Mouse (Mus musculus): ENCODE data around the gene Ccdc63. TPM values are rescaled to one million over a fixed set of nuclear protein-coding genes. Genes with fewer than 3 reads are reported as not detected.
A peak's percentile ranks its signal among the peaks of the same experiment; 100 is the strongest.

Ccdc63 gene
- polyA plus RNA-seq, 1 experiment from 2014 or later: 0.04 TPM

DNA sequence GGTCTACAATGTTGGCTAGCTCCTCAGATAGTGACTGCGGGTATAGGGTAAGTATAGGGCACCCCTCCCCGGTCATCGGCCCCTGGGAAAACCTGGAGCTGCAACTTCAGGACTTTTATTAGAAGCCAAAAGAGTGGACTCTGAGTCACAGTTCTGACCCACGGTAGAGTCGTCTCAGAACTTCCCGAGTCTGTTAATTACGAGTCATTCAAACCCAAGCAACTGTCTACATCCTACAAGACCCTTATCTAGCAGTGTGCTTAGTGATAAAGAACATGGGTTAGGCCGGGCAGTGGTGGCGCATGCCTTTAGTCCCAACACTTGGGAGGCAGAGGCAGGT lies 7.6 kb downstream of the Ccdc63 start:
- no peaks in the 10 kb centered on the region for H3K27me3 ChIP-seq (ENCODE audit: control insufficient read depth, insufficient read depth, low read depth, low read length)
- no peak overlapping the region for H3K9ac ChIP-seq (ENCODE audit: low read length)
- no peaks in the 10 kb centered on the region for H3K9me3 ChIP-seq (ENCODE audit: control insufficient read depth, low read length)
- H3K36me3 ChIP-seq (ENCODE audit: control insufficient read depth, insufficient read depth, low read length): no peaks in the 10 kb centered on the region
- H3K27ac ChIP-seq (ENCODE audit: low read length): no peak overlapping the region
- WGBS: 77% methylated on average over 9 of the region's 9 CpGs
- no peak overlapping the region for H3K4me2 ChIP-seq (ENCODE audit: low read depth, low read length)
- H3K4me3 ChIP-seq (ENCODE audit: low read length): no peak overlapping the region
- no peak for ATAC-seq (ENCODE audit: low read depth)
- H3K4me1 ChIP-seq (replicated peaks; ENCODE audit: control insufficient read depth, insufficient read depth, low read length): peaks cover 13% of the 10 kb centered on the region

GRCm38 (mm10) chr5:122132167-122133049 lies 8.2 kb downstream of the Ccdc63 start:
- peak overlapping the region; percentile 61 for H3K9ac ChIP-seq (ENCODE audit: low read length)
- 17% methylated on average over 26 of the region's 26 CpGs for WGBS
- ATAC-seq (ENCODE audit: low read depth): no peak
- peak overlapping the region; percentile 51 for H3K4me3 ChIP-seq (ENCODE audit: low read length)
- no peaks in the 10 kb centered on the region for H3K36me3 ChIP-seq (ENCODE audit: control insufficient read depth, insufficient read depth, low read length)
- H3K27ac ChIP-seq (ENCODE audit: low read length): no peak overlapping the region
- H3K4me2 ChIP-seq (ENCODE audit: low read depth, low read length): peak overlapping the region; percentile 96
- H3K27me3 ChIP-seq (ENCODE audit: control insufficient read depth, insufficient read depth, low read depth, low read length): no peaks in the 10 kb centered on the region
- peaks cover 13% of the 10 kb centered on the region for H3K4me1 ChIP-seq (replicated peaks; ENCODE audit: control insufficient read depth, insufficient read depth, low read length)
- no peaks in the 10 kb centered on the region for H3K9me3 ChIP-seq (ENCODE audit: control insufficient read depth, low read length)

GRCm38 (mm10) chr5:122131076-122132051 lies 9.3 kb downstream of the Ccdc63 start:
- peaks cover 8% of the 10 kb centered on the region for H3K4me1 ChIP-seq (replicated peaks; ENCODE audit: control insufficient read depth, insufficient read depth, low read length)
- no peaks in the 10 kb centered on the region for H3K36me3 ChIP-seq (ENCODE audit: control insufficient read depth, insufficient read depth, low read length)
- H3K27me3 ChIP-seq (ENCODE audit: control insufficient read depth, insufficient read depth, low read depth, low read length): no peaks in the 10 kb centered on the region
- H3K9me3 ChIP-seq (ENCODE audit: control insufficient read depth, low read length): no peaks in the 10 kb centered on the region
- ATAC-seq (ENCODE audit: low read depth): peak; percentile 81
- H3K9ac ChIP-seq (ENCODE audit: low read length): peak overlapping the region; percentile 61
- H3K4me3 ChIP-seq (ENCODE audit: low read length): peak overlapping the region; percentile 51
- H3K4me2 ChIP-seq (ENCODE audit: low read depth, low read length): peak overlapping the region; percentile 96
- H3K27ac ChIP-seq (ENCODE audit: low read length): no peak overlapping the region
- 8% methylated on average over 34 of the region's 34 CpGs for WGBS

GRCm38 (mm10) chr5:122130341-122130998 lies 10.2 kb downstream of the Ccdc63 start:
- 76% methylated on average over 11 of the region's 11 CpGs for WGBS
- Histone ChIP-seq H3K4me2 (ENCODE audit: low read depth, low read length) (no peak overlapping the region), H3K4me1 (replicated peaks; ENCODE audit: control insufficient read depth, insufficient read depth, low read length) (peaks cover 8% of the 10 kb centered on the region), H3K27me3 (ENCODE audit: control insufficient read depth, insufficient read depth, low read depth, low read length) (no peaks in the 10 kb centered on the region), H3K36me3 (ENCODE audit: control insufficient read depth, insufficient read depth, low read length) (no peaks in the 10 kb centered on the region), H3K4me3 (ENCODE audit: low read length) (no peak overlapping the region), H3K9ac (ENCODE audit: low read length) (no peak overlapping the region), H3K9me3 (ENCODE audit: control insufficient read depth, low read length) (no peaks in the 10 kb centered on the region), H3K27ac (ENCODE audit: low read length) (no peak overlapping the region)
- ATAC-seq (ENCODE audit: low read depth): no peak

GRCm38 (mm10) chr5:122129068-122129655 lies 11.5 kb downstream of the Ccdc63 start:
- Histone ChIP-seq H3K27me3 (ENCODE audit: control insufficient read depth, insufficient read depth, low read depth, low read length) (no peaks in the 10 kb centered on the region), H3K36me3 (ENCODE audit: control insufficient read depth, insufficient read depth, low read length) (no peaks in the 10 kb centered on the region), H3K4me1 (replicated peaks; ENCODE audit: control insufficient read depth, insufficient read depth, low read length) (peaks cover 8% of the 10 kb centered on the region), H3K27ac (ENCODE audit: low read length) (no peak overlapping the region), H3K4me3 (ENCODE audit: low read length) (no peak overlapping the region), H3K4me2 (ENCODE audit: low read depth, low read length) (no peak overlapping the region), H3K9ac (ENCODE audit: low read length) (no peak overlapping the region), H3K9me3 (ENCODE audit: control insufficient read depth, low read length) (no peaks in the 10 kb centered on the region)
- WGBS: 23% methylated on average over 16 of the region's 16 CpGs
- ATAC-seq (ENCODE audit: low read depth): peak; percentile 56; the same call in 1 of the 2 replicates

- no peaks in the 10 kb centered on the region for H3K4me1 ChIP-seq (replicated peaks; ENCODE audit: control insufficient read depth, insufficient read depth, low read length)
- H3K27me3 ChIP-seq (ENCODE audit: control insufficient read depth, insufficient read depth, low read depth, low read length): no peaks in the 10 kb centered on the region
- ATAC-seq (ENCODE audit: low read depth): no peak
- no peak overlapping the region for H3K4me2 ChIP-seq (ENCODE audit: low read depth, low read length)
- no peak overlapping the region for H3K9ac ChIP-seq (ENCODE audit: low read length)
- H3K4me3 ChIP-seq (ENCODE audit: low read length): no peak overlapping the region
- no peak overlapping the region for H3K27ac ChIP-seq (ENCODE audit: low read length)
- H3K9me3 ChIP-seq (ENCODE audit: control insufficient read depth, low read length): no peaks in the 10 kb centered on the region
- H3K36me3 ChIP-seq (ENCODE audit: control insufficient read depth, insufficient read depth, low read length): no peaks in the 10 kb centered on the region
- WGBS: 60% methylated on average over 8 of the region's 8 CpGs
Observed at GRCm38 (mm10) chr5:122125211-122125760, 15.3 kb downstream of the Ccdc63 start.

- Histone ChIP-seq H3K9me3 (ENCODE audit: control insufficient read depth, low read length) (no peaks in the 10 kb centered on the region), H3K4me3 (ENCODE audit: low read length) (no peak overlapping the region), H3K27ac (ENCODE audit: low read length) (no peak overlapping the region), H3K9ac (ENCODE audit: low read length) (no peak overlapping the region), H3K4me1 (replicated peaks; ENCODE audit: control insufficient read depth, insufficient read depth, low read length) (no peaks in the 10 kb centered on the region), H3K27me3 (ENCODE audit: control insufficient read depth, insufficient read depth, low read depth, low read length) (no peaks in the 10 kb centered on the region), H3K36me3 (ENCODE audit: control insufficient read depth, insufficient read depth, low read length) (no peaks in the 10 kb centered on the region), H3K4me2 (ENCODE audit: low read depth, low read length) (no peak overlapping the region)
- WGBS: 81% methylated on average over 6 of the region's 6 CpGs
- ATAC-seq (ENCODE audit: low read depth): no peak
Observed at GRCm38 (mm10) chr5:122116243-122116642, 24.4 kb downstream of the Ccdc63 start.

GRCm38 (mm10) chr5:122115266-122115763 lies 25.3 kb downstream of the Ccdc63 start:
- no peak overlapping the region for H3K4me2 ChIP-seq (ENCODE audit: low read depth, low read length)
- no peak overlapping the region for H3K9ac ChIP-seq (ENCODE audit: low read length)
- no peaks in the 10 kb centered on the region for H3K9me3 ChIP-seq (ENCODE audit: control insufficient read depth, low read length)
- no peaks in the 10 kb centered on the region for H3K27me3 ChIP-seq (ENCODE audit: control insufficient read depth, insufficient read depth, low read depth, low read length)
- no peaks in the 10 kb centered on the region for H3K4me1 ChIP-seq (replicated peaks; ENCODE audit: control insufficient read depth, insufficient read depth, low read length)
- ATAC-seq (ENCODE audit: low read depth): no peak
- H3K36me3 ChIP-seq (ENCODE audit: control insufficient read depth, insufficient read depth, low read length): no peaks in the 10 kb centered on the region
- no peak overlapping the region for H3K27ac ChIP-seq (ENCODE audit: low read length)
- WGBS: 92% methylated on average over 9 of the region's 9 CpGs
- H3K4me3 ChIP-seq (ENCODE audit: low read length): no peak overlapping the region
